18 mouse cellular contexts compared by ENCODE assay signal in the genomic region with DNA sequence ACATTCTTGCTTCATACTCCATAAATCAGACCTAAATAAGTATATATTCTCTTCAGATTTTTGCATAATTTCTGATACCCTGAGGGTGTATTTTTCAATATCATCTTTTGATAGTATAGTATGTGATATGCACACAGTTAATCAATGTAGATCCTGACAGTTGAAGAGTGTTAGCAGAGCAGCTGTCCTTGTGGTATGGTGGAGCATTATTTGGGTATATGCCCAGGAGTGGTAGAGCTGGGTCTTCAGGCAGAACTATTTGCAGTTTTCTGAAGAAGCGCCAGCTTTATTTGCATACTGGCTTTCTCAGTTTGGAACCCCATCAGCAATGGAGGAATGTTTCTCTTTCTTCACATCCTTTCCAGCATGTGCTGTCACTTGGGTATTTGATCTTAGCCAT.
"Had no signal": no experiment of that assay in that cellular context is flagged by ENCODE, and none has a peak within 500 bp of the region (broad histone marks: within the 10 kb centered on the region; RNA-seq: fewer than 3 reads in every experiment).

No protein-coding gene starts in this region.

- H3K4me1 ChIP-seq: limb, embryonic 12.5 days; limb, embryonic 15.5 days; megakaryocyte, embryonic 14.5 days; midbrain, embryonic 10.5 days; midbrain, embryonic 13.5 days; neural tube, embryonic 13.5 days had no signal

- H3K4me2 ChIP-seq: limb, embryonic 12.5 days; limb, embryonic 15.5 days; liver, embryonic 11.5 days; lung, embryonic 14.5 days; midbrain, embryonic 13.5 days; neural tube, embryonic 13.5 days had no signal

- DNase-seq: kidney, adult 8-10 months; kidney, postnatal 14 days; kidney, postnatal 4 days; left cerebral cortex, postnatal 4 days; liver, postnatal 0 days; lung, embryonic 14.5 days; thymus, adult 18-20 months; thymus, postnatal 36 days had no signal

- H3K36me3 ChIP-seq: limb, embryonic 12.5 days; limb, embryonic 15.5 days; midbrain, embryonic 10.5 days; midbrain, embryonic 13.5 days; neural tube, embryonic 13.5 days had no signal

- H3K27me3 ChIP-seq: limb, embryonic 12.5 days; limb, embryonic 15.5 days; megakaryocyte, embryonic 14.5 days; midbrain, embryonic 13.5 days; neural tube, embryonic 13.5 days had no signal

- H3K27ac ChIP-seq: limb, embryonic 12.5 days; limb, embryonic 15.5 days; liver, embryonic 14.5 days; macrophage; midbrain, embryonic 10.5 days; midbrain, embryonic 13.5 days; neural tube, embryonic 13.5 days had no signal

- H3K4me3 ChIP-seq: limb, embryonic 12.5 days; limb, embryonic 15.5 days; megakaryocyte, embryonic 14.5 days; midbrain, embryonic 10.5 days; midbrain, embryonic 13.5 days; neural tube, embryonic 13.5 days had no signal

- H3K9me3 ChIP-seq: limb, embryonic 12.5 days; limb, embryonic 15.5 days; midbrain, embryonic 10.5 days; midbrain, embryonic 13.5 days; neural tube, embryonic 13.5 days had no signal

- ATAC-seq: liver, postnatal 0 days; lung, postnatal 0 days; midbrain, embryonic 13.5 days had no signal

- H3K9ac ChIP-seq: limb, embryonic 12.5 days; limb, embryonic 15.5 days; liver, embryonic 14.5 days; liver, postnatal 0 days; lung, embryonic 14.5 days; midbrain, embryonic 13.5 days; neural tube, embryonic 13.5 days had no signal
